ENCODE assay signal across 16 mouse cellular contexts in the genomic region with DNA sequence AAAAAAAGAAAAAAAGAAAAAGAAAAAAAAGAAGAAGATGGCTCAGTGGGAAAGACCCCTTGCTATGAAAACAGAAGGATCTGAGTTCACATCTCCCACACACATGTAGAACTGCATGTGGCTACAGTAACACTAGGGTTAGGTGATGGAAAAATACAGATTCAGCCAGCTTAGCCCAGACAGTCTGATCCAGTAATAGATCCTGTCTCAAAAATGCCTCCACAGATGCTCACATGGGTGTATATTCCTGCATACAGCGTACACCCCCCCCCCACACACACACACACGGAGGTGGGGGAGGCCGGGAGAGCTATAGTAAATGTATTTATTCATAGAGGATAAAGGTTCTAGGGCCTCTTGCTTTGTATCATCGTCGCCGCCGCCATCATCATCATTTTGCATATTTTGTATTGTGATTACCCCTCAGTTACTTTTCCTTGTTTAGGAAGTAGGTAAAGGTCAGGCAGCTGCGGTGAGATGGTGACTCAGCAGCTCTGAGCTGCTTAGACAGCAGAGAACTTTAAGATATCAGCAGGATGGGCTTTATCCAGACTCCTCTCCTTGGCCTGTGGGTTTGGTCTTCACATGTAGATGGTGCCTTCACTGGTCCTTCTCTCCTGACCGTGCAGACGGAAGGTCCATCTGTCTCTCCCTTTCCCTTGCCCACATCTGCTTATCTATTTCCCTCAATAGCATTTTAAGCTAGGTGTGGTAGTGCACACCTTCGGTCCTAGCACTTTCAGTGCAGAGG. TPM values are rescaled to one million over a fixed set of nuclear protein-coding genes. Genes with fewer than 3 reads are reported as not detected.
A peak's percentile ranks its signal among the peaks of the same experiment; 100 is the strongest.
DNase-seq lines count a peak whose midpoint lies in the region; ATAC-seq and TF ChIP-seq lines count a peak whose summit lies in the region.
"Had no signal": no experiment of that assay in that cellular context is flagged by ENCODE, and none has a peak within 500 bp of the region (broad histone marks: within the 10 kb centered on the region; RNA-seq: fewer than 3 reads in every experiment).

No protein-coding gene starts in this region.

- intact Hi-C loops in gastrocnemius, postnatal 36 days (cut with DNase I) = no loop called here

- no peak overlapping the region for H3K9ac ChIP-seq in intestine, embryonic 16.5 days (ENCODE audit: low read depth, low read length)
- no peak overlapping the region for H3K9ac ChIP-seq in intestine, postnatal 0 days (ENCODE audit: low read depth, low read length)

- TF ChIP-seq CTCF in intestine, postnatal 0 days (IDR thresholded peaks at IDR 0.05; ENCODE audit: low read depth) = no peak
- no peak for TF ChIP-seq CTCF in G1E (IDR thresholded peaks at IDR 0.05; ENCODE audit: low read depth, low read length)
- TF ChIP-seq CTCF in cerebellum, adult 2 months (IDR thresholded peaks at IDR 0.05; ENCODE audit: borderline replicate concordance, insufficient read depth, low read depth, low read length) = no peak

- no peak overlapping the region for H3K4me3 ChIP-seq in intestine, embryonic 16.5 days (ENCODE audit: low read length)
- H3K4me3 ChIP-seq in intestine, postnatal 0 days (ENCODE audit: low read depth, low read length) = no peak overlapping the region
- peak overlapping the region; percentile 17; the same call in 1 of the 2 replicates for H3K4me3 ChIP-seq in G1E (ENCODE audit: low read depth, low read length)
- peak overlapping the region; percentile 33 for H3K4me3 ChIP-seq in erythroblast, embryonic 14.5 days (replicated peaks)
- no peak overlapping the region for H3K4me3 ChIP-seq in cerebellum, adult 2 months (replicated peaks; ENCODE audit: insufficient read depth, low read depth, low read length)
- H3K4me3 ChIP-seq: forebrain, embryonic 10.5 days; midbrain, embryonic 10.5 days had no signal

- H3K4me2 ChIP-seq in intestine, embryonic 16.5 days (ENCODE audit: low read depth, low read length) = no peak overlapping the region
- no peak overlapping the region for H3K4me2 ChIP-seq in intestine, postnatal 0 days (replicated peaks; ENCODE audit: low read depth)

- peak; percentile 57 for DNase-seq in G1E (ENCODE audit: low spot score)
- DNase-seq in cerebellum, adult 2 months = no peak
- DNase-seq in gastrocnemius, postnatal 36 days = no peak
- DNase-seq in cerebellum, adult 9-10 months = no peak
- DNase-seq: gastrocnemius, postnatal 10 days; heart, postnatal 10 days; kidney, postnatal 25 days; lung, adult 2 months had no signal

- H3K27ac ChIP-seq in intestine, embryonic 16.5 days (ENCODE audit: low read length) = 0 out of 2 replicates have a peak overlapping the region, but pooled peaks have one; percentile 11
- H3K27ac ChIP-seq in intestine, postnatal 0 days (ENCODE audit: low read depth, low read length) = no peak overlapping the region; the same call in 1 of the 2 replicates
- no peak overlapping the region for H3K27ac ChIP-seq in cerebellum, adult 2 months (ENCODE audit: insufficient read depth, low read length)
- H3K27ac ChIP-seq: forebrain, embryonic 10.5 days; midbrain, embryonic 10.5 days had no signal

- TF ChIP-seq POLR2A in cerebellum, adult 2 months (IDR thresholded peaks at IDR 0.05; ENCODE audit: borderline replicate concordance, insufficient read depth, low read length) = no peak

- H3K27me3 ChIP-seq in intestine, embryonic 16.5 days (replicated peaks; ENCODE audit: control insufficient read depth, insufficient read depth, low read length) = no peaks in the 10 kb centered on the region
- H3K27me3 ChIP-seq in intestine, postnatal 0 days (replicated peaks; ENCODE audit: control insufficient read depth, insufficient read depth, low read length) = no peaks in the 10 kb centered on the region
- H3K27me3 ChIP-seq in G1E (ENCODE audit: insufficient read depth, low read length) = no peaks in the 10 kb centered on the region
- no peaks in the 10 kb centered on the region for H3K27me3 ChIP-seq in erythroblast, embryonic 14.5 days (ENCODE audit: control insufficient read depth)
- no peaks in the 10 kb centered on the region for H3K27me3 ChIP-seq in cerebellum, adult 2 months (ENCODE audit: control insufficient read depth, insufficient read depth, low read length)

- H3K36me3 ChIP-seq in intestine, embryonic 16.5 days (ENCODE audit: control insufficient read depth, insufficient read depth, low read length) = no peaks in the 10 kb centered on the region
- H3K36me3 ChIP-seq in intestine, postnatal 0 days (ENCODE audit: control insufficient read depth, insufficient read depth) = no peaks in the 10 kb centered on the region
- peaks cover 49% of the 10 kb centered on the region for H3K36me3 ChIP-seq in G1E (replicated peaks)
- H3K36me3 ChIP-seq in erythroblast, embryonic 14.5 days (ENCODE audit: control insufficient read depth) = peaks cover 80% of the 10 kb centered on the region

- 83% methylated on average over 11 of the region's 11 CpGs for WGBS in intestine, embryonic 16.5 days
- WGBS in intestine, postnatal 0 days = 53% methylated on average over 11 of the region's 11 CpGs
- WGBS in cerebellum, adult 2 months = 77% methylated on average over 11 of the region's 11 CpGs

- no peak for ATAC-seq in intestine, embryonic 16.5 days
- no peak for ATAC-seq in intestine, postnatal 0 days
- peak; percentile 56 for ATAC-seq in G1E (ENCODE audit: extremely low read depth, insufficient number of reproducible peaks, low FRiP score, poor library complexity, severe bottlenecking)
- ATAC-seq in megakaryocyte progenitor cell, adult 5-6 weeks (replicated peaks; ENCODE audit: poor library complexity) = peak; percentile 29
- ATAC-seq: activated CD4-positive, CD25-positive, alpha-beta regulatory T cell, adult 4 months had no signal

- H3K4me1 ChIP-seq in intestine, embryonic 16.5 days (ENCODE audit: control insufficient read depth, insufficient read depth, low read length) = peaks cover 33% of the 10 kb centered on the region
- H3K4me1 ChIP-seq in intestine, postnatal 0 days (replicated peaks; ENCODE audit: control insufficient read depth, insufficient read depth, low read length) = peaks cover 4% of the 10 kb centered on the region; the same call in 1 of the 2 replicates
- peaks cover 93% of the 10 kb centered on the region for H3K4me1 ChIP-seq in G1E (ENCODE audit: insufficient read depth, low read depth, low read length)
- H3K4me1 ChIP-seq in erythroblast, embryonic 14.5 days (ENCODE audit: control insufficient read depth) = peaks cover 85% of the 10 kb centered on the region
- H3K4me1 ChIP-seq in cerebellum, adult 2 months (ENCODE audit: control insufficient read depth, insufficient read depth, low read length) = peaks cover 13% of the 10 kb centered on the region
- H3K4me1 ChIP-seq: forebrain, embryonic 10.5 days; midbrain, embryonic 10.5 days had no signal

- no peaks in the 10 kb centered on the region for H3K9me3 ChIP-seq in intestine, embryonic 16.5 days (ENCODE audit: control insufficient read depth, low read length)
- H3K9me3 ChIP-seq in intestine, postnatal 0 days (ENCODE audit: control insufficient read depth) = no peaks in the 10 kb centered on the region
- H3K9me3 ChIP-seq in G1E (replicated peaks) = no peaks in the 10 kb centered on the region
- H3K9me3 ChIP-seq in erythroblast, embryonic 14.5 days (ENCODE audit: control insufficient read depth, low read length) = no peaks in the 10 kb centered on the region
- H3K9me3 ChIP-seq: forebrain, embryonic 10.5 days; midbrain, embryonic 10.5 days had no signal

RNA-seq across cellular contexts. Expression of a gene that starts 29.2 kb away (rescaled TPM):
- 17.6 and 22.0 TPM in 2 replicates for polyA plus RNA-seq in intestine, embryonic 16.5 days (2015; fragmentation: Nextera tagmentation; extraction: Ambion mirVana)
- 13.8 and 17.0 TPM in 2 replicates for polyA plus RNA-seq in intestine, postnatal 0 days (2015; fragmentation: Nextera tagmentation; extraction: Ambion mirVana)
- total RNA-seq in G1E (2014; fragmentation: Nextera tagmentation) (not detected in 2 replicates), G1E (2017) (0.46 and 0.49 TPM in 2 replicates)
- polyA plus RNA-seq in G1E (2012) = not detected in 2 replicates
- not detected in 2 replicates for polyA plus RNA-seq in erythroblast, embryonic 14.5 days (2012)
- not detected in 2 replicates for total RNA-seq in megakaryocyte progenitor cell, adult 5-6 weeks (2015)
- total RNA-seq in megakaryocyte progenitor cell, adult 5-6 weeks (2017) = not detected in 2 replicates
- not detected in 2 replicates for polyA plus RNA-seq in cerebellum, adult 2 months (2012; rRNA removed)
- not detected for total RNA-seq in gastrocnemius, postnatal 36 days (2021)
- total RNA-seq: gastrocnemius, postnatal 10 days; heart, postnatal 10 days had no signal
- polyA plus RNA-seq: cortical plate, adult 2 months; lung, adult 2 months had no signal

RNA-seq across cellular contexts. Expression of a gene that starts 50.3 kb away (rescaled TPM):
- 150 and 162 TPM in 2 replicates for polyA plus RNA-seq in intestine, embryonic 16.5 days (2015; fragmentation: Nextera tagmentation; extraction: Ambion mirVana)
- polyA plus RNA-seq in intestine, postnatal 0 days (2015; fragmentation: Nextera tagmentation; extraction: Ambion mirVana) = 100 and 113 TPM in 2 replicates
- total RNA-seq in G1E (2014; fragmentation: Nextera tagmentation) (23.4 and 28.1 TPM in 2 replicates), G1E (2017) (23.0 and 26.3 TPM in 2 replicates)
- 62.6 and 63.4 TPM in 2 replicates for polyA plus RNA-seq in G1E (2012)
- polyA plus RNA-seq in erythroblast, embryonic 14.5 days (2012) = 0.71 and 0.84 TPM in 2 replicates
- 27.8 and 28.8 TPM in 2 replicates for total RNA-seq in megakaryocyte progenitor cell, adult 5-6 weeks (2015)
- total RNA-seq in megakaryocyte progenitor cell, adult 5-6 weeks (2017) = 22.3 and 34.1 TPM in 2 replicates
- 14.9 and 16.1 TPM in 2 replicates for polyA plus RNA-seq in cerebellum, adult 2 months (2012; rRNA removed)
- total RNA-seq in gastrocnemius, postnatal 36 days (2021) = 10 to 100 TPM; 68.8 to 71.7 TPM

RNA-seq across cellular contexts. Expression of a gene that starts 57.9 kb away (rescaled TPM):
- polyA plus RNA-seq in intestine, embryonic 16.5 days (2015; fragmentation: Nextera tagmentation; extraction: Ambion mirVana) = 8.1 and 8.6 TPM in 2 replicates
- polyA plus RNA-seq in intestine, postnatal 0 days (2015; fragmentation: Nextera tagmentation; extraction: Ambion mirVana) = 19.5 and 20.8 TPM in 2 replicates
- total RNA-seq in G1E (2014; fragmentation: Nextera tagmentation) = 53.9 and 69.2 TPM in 2 replicates
- 31.8 and 35.9 TPM in 2 replicates for total RNA-seq in G1E (2017)
- polyA plus RNA-seq in G1E (2012) = 29.5 and 33.9 TPM in 2 replicates
- 4.4 and 4.6 TPM in 2 replicates for polyA plus RNA-seq in erythroblast, embryonic 14.5 days (2012)
- total RNA-seq in megakaryocyte progenitor cell, adult 5-6 weeks (2015) = 32.0 and 40.2 TPM in 2 replicates
- 23.4 and 28.6 TPM in 2 replicates for total RNA-seq in megakaryocyte progenitor cell, adult 5-6 weeks (2017)
- 64.2 and 65.0 TPM in 2 replicates for polyA plus RNA-seq in cerebellum, adult 2 months (2012; rRNA removed)
- total RNA-seq in gastrocnemius, postnatal 36 days (2021) = 10 to 100 TPM; 19.6 to 21.3 TPM

Comparison
In these comparisons a context has a peak if more than half of its experiments do, and no peak if none do; other contexts are left out.
1. ATAC-seq: peak in G1E (single experiment) and megakaryocyte progenitor cell, adult 5-6 weeks (single experiment); none in intestine, embryonic 16.5 days (single experiment) and intestine, postnatal 0 days (single experiment).
2. H3K4me3 ChIP-seq: peak in G1E (single experiment) and erythroblast, embryonic 14.5 days (single experiment); none in intestine, embryonic 16.5 days (single experiment), intestine, postnatal 0 days (single experiment) and cerebellum, adult 2 months (single experiment).
3. RNA of a gene that starts 29.2 kb away (polyA plus RNA-seq): 17.6 to 22.0 TPM in intestine, embryonic 16.5 days and 13.8 to 17.0 TPM in intestine, postnatal 0 days; not detected in G1E, not detected in erythroblast, embryonic 14.5 days and not detected in cerebellum, adult 2 months; every median in the first group is over 10 times any median in the second.